Mouse (Mus musculus) embryo, embryonic 9.5 days (tissue): ENCODE measurements around the gene Smpd4.
"Not testable (repeated sequence)": the region's sequence is repeated elsewhere in the genome, so short reads cannot be mapped to it uniquely, and the experiment has no call there.

ENCODE experiments used
- DNase-seq: peaks from one replicate; pipeline ENCODE4 v3.0.0-alpha.2; 2017; ENCODE audit errors: extremely low spot score

The Smpd4 gene

DNA sequence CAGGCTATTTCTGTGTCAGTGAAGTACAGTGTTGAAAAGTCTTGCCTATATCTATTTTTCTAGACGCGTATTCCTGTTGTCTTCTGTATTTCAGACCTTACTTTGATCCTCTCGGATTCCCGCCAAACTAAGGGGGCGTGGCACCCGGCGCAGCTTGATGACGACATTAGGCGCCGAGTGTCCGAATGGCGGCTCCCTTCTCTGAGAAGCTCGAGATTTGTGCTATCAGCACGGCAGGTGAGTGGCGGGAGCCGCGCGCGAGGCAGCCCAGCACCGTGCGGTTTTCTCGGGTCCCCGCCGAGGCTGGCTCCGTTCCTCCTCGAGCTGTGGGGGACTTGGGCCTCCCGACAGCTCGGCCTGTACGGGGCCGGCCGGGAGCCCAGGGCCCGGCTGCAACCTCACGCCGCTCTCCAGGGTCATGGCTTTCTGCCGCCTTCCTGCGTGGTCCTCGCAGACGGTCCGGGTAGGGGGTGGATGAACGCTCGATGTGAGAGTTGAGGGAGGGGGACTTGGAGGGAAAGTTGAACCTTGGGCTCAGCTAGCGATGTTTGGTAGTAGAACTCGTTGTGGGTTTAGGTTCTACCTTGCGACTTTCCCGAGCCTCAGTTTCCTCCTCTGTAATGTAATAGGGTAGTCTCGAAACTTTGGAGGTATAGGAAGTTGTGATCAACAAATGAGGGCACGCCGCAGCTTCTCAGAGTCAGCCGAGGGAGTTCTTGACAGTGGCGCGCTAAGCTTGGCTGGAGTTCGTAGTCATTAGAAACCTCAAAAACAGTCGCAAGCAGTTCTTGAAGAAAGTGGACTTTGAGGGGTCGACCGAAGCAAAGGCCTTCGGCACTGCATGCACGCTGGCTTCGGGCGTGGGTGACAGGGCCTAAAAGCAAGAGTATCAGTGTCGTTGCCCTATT is at the start of gene Smpd4:
Gene Smpd4 (plus strand): TSS at position 157 of the 908 bp plus-strand sequence.
- DNase-seq = peak; percentile 97

DNA sequence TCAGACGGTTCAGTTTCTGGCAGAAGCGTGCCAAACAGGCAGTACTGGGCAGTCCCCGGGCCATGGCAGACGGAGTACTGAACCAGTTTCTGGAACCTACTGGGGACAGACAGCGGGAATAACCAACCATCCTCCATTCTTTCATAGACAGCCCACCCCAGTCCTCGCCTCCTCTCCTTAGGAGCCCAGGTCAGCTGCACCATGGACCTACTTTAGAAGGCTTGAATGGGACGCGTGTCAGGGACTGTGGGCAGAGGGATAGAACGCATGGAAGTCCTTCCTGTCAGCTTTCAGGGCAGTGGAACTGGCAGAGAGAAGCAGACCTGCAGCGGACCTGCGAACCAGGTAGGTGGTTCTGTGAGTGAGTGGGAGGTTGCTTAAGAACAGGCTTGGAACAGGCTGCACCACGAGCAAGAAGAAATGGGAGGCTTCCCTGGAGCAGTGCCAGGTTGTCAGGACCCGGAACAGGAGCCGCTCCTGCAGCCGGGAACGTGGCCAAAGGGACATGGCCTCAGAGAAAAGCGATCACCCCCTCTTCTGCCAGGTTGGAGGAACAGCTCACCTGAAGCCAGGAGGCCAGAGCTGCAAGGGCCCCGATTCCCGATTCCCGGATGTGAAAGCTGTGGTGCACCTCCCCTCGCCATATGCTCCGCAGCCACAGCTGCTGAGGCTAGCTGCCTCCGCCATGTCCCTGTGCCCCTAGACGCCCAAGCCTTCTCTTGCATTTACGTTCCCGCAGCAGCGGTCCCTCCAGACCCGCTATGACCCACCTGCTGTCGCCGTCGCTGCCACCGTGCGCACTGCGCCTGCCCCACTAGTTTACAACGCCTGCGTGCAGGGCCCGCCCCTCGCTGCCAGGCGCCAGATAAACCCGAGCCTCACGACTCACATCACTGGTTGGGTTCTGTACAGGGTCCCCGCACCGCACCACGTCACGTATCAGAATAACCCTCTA is 43.0 kb upstream of the Smpd4 start:
- DNase-seq = peak; percentile 15

DNA sequence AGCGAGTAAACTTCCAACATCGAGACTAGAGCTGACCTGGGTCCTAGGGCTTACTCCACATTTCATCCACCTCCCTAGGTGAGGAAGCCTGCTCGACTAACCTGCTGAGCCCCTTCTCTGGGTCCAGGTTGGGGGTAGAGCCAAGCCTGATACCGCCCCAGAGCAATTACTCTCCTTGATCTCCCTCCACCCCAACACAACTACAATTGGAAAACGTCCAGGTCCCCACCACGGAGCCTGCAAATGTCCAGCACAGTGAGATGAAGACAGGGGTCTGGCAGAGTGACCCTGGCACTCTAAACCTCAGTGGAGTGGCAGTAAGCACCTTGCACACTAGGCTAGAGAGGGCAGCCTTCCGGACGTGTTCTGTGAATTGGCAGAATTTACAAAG is 42.3 kb upstream of the Smpd4 start:
- DNase-seq = no peak

DNA sequence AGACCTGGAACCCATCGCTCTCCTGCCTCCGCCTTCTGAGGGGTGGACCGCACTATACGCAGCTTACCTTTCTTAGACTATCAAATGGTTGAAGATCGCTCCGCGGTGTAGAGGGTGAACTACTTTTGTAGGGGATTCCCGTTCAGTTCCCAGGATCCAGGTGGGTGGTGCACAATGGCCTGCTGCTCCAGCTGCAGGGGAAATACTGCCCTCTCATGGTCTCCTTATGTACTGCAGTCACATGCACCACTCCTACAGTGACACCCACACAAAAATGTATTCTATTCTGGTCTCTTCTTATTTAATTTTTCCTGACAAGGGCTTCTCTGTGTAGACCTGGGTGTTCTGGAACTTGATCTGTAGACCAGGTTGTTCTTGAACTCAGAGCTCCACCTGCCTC is 36.1 kb upstream of the Smpd4 start, which contains the start of gene Slc7a4:
Gene Slc7a4 (minus strand): TSS at position 151 of the 400 bp plus-strand sequence.
- peak; percentile 42 for DNase-seq

DNA sequence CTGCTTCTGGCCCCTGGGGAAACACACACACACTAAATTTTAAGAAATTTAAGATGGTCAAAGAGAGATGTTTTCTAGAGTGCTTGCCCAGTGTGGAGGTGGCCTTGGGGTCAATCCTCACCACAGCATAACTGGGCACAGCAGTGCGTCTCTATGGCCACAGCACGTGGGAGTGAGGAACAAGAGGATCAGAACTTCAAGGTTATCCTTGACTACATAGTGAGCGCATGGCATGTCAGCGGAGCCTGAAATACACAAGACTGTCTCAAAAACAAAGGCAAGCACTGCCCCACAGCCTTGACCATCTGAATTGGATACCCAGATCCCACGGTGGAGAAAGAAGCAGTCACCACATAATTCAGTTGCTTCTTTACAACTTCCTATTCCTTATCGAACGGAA is 34.6 kb upstream of the Smpd4 start:
- no peak for DNase-seq

DNA sequence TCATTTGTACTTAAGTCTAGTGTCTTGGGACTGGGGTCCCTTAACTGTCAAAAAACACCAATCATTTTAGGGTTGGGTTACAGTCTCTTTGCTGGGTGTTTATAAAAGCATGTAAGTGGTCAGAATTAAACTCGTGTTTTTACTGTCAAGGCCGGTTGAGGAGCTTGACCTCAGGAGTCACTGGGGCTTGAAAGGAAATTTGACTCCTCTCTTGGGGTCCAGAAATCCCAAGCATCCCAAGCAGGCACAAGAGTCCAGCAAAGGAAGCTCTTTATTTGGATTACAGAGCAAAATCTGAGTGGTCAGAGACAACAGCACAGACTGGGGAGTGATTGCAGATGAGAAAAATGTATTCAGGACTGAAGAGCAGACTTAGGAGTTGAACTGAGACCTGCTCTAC is 28.4 kb upstream of the Smpd4 start:
- peak; percentile 26 for DNase-seq

DNA sequence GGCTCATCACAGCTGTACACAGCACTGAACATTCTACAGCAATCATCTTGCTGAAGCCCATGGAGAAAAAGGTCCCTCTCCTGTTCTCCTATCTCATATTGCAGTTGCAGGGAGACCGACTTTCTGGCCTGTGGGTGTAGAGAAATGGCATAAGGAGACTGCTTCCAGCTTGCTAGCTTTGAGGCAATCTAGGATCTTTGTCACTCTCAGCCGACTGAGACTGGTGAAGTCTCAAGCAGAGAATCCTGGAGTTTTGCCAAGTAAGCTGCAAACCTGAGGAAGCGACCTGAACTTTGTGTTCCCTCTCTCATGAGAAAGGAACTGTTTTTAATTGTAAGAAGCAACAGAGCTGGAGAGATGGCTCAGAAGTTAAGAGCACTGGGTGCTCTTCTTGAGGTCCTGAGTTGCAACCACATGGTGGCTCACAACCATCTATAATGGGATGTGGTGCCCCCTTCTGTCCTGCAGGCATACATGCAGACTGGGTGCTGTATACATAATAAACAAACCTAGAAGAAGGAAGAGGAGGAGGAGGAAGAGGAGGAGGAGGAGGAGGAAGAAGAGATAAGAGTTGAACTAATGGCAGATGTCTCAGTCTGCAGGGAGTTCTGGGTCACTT is 18.1 kb upstream of the Smpd4 start:
- DNase-seq = no peak

DNA sequence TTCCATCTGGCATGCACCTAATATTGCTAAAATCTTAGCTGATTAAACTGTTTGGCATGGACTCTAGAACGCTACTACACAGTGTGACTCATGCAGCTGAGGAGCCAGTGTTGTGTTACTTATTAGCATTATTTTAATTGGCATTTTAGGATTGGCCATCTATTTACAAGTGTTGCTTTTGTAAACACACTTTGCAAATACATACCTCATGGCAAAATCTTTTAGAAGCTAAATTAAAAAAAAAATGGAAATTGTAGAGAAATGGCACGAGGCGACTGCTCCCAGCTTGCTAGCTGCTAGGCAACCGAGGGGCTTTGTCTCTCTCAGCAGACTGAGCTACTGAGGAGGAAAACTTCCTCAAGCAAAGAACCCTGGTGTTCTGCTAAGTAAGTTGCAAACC is 14.2 kb upstream of the Smpd4 start:
- no peak for DNase-seq

DNA sequence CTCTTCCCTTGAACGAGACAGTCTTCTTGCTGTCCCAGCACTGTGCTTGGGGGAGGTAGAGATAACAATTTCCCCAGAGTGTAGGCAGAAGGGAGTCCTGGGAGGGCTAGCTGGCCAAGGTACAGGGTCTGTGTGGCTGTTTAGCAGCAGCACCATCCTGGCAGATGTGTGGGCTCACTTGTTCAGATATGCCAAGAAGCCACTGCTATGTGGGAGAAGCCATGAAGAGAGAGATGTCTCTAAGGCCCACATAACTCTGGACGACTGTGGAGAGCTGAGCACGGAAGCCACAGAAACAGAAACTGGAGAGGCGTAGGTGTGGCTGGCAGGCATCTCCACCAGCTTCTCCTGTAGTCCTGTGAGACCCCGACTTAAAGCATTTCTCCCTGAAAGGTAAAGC is 13.5 kb upstream of the Smpd4 start:
- no peak for DNase-seq

DNA sequence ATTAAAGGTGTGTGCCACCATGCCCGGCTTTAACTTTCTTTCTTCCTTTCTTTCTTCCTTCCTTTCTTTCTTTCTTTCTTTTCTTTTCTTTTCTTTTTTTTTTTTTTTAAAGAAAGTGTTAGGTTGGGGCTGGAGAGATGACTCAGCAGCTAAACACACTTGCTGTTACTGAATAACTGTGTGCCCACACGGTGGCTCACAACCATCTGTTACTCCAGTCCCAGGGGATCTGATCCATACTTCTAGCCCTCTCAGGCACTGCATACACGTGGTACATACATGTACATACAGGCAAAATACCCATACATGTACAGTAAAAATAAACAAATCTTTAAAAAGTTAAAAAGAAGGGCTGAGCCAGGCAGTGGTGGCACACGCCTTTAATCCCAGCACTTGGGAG is 7.8 kb upstream of the Smpd4 start:
- DNase-seq = no peak

DNA sequence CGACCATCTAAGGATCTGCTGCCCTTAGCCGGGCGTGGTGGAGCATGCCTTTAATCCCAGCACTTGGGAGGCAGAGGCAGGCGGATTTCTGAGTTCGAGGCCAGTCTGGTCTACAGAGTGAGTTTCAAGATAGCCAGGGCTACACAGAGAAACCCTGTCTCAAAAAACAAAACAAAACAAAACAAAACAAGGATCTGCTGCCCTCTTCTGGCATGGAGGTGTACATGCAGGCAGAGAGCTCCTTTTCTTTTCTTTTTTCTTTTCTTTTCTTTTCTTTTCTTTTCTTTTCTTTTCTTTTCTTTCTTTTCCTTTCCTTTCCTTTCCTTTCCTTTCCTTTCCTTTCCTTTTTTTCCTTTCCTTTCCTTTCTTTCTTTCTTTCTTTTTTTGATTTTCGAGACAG is 4.4 kb upstream of the Smpd4 start:
- DNase-seq = not testable (repeated sequence)

DNA sequence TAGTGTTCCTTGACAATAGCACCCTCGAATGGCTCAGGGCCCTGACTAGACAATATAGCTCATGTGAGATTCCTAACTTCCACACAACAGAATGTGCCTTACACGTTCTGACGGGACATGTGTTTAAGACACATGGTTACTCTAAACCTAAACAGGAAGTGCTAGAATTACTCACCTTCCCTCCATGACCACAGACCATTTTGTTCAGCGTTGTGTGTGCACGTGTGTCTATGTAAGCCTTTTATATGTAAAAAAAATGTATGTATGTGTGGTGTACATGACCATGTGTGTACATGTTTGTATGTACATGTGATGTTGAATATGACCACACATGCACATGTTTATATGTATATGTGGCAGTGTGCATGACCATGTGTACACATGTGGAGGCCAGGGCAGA is 2.9 kb upstream of the Smpd4 start:
- DNase-seq = no peak

DNA sequence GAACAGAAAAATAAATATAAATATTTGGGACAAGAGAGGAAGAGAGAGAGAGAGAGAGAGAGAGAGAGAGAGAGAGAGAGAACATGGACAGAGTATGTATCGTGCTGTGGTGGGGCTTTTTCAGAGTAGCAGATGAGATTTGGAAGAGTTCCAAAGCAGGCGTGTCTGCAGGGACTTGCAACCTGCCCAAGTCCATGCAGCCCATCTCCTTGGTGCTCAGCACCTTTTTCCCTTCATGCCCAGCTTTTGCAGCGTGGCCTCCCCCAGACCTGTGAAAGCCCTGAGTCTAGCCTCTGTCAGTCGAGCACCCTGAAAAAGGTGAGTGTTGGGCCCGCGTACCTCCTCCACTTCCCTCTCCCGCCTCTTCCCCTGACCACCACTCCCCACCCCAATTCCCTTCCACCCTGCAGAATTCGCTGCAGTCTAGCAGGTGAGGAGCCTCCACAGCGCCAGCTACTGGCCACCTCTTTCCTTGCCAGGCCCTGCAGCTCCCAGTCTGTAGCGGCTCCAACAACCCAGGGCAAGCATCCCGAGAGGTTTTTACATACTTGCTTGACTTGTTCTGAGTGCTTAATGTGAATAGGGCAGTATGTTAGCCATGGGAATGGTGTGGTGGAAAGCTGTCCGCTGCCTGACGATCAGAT is 1.1 kb upstream of the Smpd4 start:
- peak; percentile 76 for DNase-seq

DNA sequence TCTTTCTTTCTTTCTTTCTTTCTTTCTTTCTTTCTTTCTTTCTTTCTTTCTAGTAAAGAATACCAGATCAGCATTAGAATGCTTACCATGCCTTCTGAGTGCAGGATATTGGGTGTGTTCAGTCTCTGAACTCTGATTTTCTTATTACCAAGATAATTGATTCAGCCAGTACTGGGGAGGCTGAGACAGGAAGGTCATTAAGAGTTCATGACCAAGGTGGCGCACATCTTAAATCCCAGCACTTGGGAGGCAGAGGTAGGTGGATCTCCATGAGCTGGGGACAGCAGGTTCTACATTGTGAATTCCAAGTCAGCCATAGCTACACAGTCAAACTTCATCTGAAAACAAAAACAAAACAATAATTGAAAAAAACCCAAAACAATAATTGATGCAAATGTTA is 2.8 kb downstream of the Smpd4 start:
- DNase-seq = no peak

DNA sequence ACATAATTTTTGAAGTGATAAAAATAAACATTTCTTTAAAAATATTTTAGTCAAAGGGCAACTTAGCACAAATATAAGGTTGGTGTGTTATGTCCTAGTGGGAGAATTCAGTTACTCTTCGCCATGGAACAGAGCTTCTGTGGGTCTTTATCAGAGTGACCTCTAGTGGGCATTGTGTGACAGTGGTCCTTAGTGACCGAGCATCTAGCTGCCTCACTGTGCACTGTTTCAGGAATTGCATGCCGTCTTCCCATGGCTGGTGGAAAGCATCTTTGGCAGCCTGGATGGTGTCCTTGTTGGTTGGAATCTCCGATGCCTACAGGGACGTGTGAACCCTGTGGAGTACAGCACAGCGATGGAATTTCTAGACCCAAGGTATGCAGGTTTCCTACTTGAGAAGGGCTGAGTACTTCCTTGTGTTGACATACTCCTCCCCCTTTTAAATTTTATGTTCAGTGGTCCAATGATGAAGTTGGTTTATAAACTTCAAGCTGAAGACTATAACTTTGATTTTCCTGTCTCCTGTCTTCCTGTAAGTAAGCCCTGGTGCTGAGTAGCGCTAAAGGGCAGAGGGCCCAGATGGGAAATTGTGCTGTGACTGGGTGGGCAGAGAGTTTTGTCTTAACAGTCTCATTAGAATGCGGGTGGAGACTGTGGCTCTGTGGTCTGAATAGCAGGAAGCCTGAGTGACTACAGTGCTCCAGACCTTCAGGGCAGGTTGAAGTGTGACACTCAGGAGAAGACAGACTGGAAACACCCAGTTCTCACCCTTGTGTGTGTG is 6.5 kb downstream of the Smpd4 start:
- no peak for DNase-seq

DNA sequence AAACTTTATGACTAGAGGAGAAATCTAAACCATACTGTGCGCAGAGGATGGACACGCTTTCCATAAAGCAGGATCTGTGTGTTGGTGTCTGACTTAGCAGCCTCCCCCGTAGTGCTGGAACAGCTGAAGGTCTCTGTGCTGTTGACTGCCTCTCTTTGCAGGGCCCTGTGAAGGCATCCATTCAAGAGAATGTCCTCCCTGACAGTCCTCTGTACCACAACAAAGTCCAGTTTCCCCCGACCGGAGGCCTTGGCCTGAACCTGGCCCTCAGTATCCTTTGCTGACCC is 7.1 kb downstream of the Smpd4 start:
- no peak for DNase-seq

DNA sequence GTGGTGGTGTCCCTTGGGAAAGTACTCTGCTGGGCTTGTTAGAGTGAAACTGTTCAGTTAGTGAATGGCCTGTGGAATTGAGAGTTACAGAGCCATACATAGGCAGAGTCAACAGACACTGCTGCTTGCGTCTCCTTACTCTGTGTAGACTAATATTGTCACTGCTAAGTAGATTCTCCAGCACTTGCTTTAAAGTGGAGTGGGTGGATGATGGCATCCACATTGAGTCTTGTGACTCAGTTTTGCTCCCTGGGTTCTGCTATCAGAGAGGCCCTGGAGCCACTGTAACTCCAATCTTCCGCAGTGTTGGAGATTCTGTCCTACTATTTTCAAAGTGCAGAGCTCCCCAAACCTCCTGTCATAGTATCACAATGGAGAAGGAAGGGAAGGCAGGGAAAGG is 13.4 kb downstream of the Smpd4 start:
- DNase-seq = no peak

DNA sequence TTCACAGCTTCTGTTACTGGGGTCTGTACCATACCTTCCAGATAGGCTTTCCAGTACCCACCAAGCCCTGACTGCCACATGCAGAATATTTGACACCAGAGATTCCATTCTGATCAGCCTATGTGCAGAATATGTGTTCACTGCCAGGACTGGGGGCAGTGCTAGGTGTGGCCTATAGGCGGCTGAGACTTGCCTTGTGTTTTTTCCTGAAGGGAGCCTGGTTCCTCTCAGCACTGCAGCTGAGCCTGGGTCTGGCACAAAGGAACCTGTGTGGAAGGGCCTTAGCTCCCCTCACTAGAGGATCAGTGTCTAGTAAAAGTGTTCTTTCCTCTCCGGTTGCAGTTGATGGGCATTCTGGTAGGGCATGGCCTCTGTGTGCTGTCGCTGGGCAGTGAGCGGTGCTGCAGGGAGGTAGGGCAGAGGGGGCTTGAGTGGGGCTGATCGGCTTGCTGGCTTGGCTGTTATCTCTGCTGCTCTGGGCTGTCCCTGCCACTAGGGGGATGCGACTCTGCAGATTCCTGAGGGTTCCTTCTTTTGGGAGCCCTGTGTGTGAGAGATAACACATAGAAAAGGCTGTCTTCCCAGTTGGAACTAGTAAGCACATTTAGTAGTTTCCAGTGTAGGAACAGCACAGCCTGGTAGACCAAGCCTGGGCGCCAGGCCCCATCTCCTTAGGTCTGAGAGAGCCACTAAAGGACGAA is 14.5 kb downstream of the Smpd4 start:
- DNase-seq = no peak

DNA sequence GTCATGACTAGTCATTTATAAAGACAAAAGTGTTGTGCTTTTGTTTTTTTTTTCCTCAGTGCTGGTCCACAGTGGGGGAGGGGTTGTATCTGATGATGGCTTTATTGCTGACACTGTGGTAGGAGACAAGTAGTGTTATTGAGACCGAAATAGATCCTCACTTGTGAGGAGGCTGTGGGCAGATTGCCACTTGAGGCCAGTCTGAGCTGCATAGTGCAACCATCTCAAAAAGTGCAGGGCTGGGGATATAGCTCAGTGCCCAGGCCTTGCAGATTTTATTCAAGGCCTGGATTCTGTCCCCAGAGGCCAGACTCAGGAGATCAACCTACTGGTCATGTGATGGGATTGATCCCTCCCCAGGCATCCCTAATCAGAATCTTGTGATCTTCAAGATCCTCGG is 17.8 kb downstream of the Smpd4 start:
- DNase-seq = no peak

DNA sequence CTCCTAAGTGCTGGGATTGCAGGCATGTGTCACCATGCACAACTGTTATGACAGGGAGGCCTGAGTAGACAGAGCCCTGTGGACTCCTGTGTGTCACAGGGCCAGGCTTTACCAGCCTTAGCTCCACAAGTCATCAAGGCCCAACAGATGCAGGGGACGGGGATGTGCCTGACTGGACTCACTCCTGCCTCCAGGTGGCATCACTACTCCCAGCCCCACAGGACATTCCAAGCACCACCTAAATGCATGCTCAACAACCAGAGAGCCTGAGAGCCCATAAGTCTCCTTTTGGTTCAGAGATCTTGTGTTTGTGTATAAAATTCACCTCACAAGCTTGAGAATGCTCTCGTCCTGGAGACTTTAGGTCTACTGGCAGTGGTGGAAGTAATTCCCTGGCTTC is 18.5 kb downstream of the Smpd4 start:
- no peak for DNase-seq
